Mouse (Mus musculus): ENCODE measurements around the gene Tff1. TPM values are rescaled to one million over a fixed set of nuclear protein-coding genes. Genes with fewer than 3 reads are reported as not detected.
A peak's percentile ranks its signal among the peaks of the same experiment; 100 is the strongest.

Tff1 gene
- polyA plus RNA-seq, 1 experiment, result 0.31 TPM

GRCm38 (mm10) chr17:31157921-31158320 is 7.2 kb downstream of the Tff1 start:
- no peak for TF ChIP-seq POLR2A (IDR thresholded peaks at IDR 0.05; ENCODE audit: low read depth, low read length)
- 88% methylated on average over 6 of the region's 6 CpGs for WGBS
- H3K4me3 ChIP-seq (ENCODE audit: insufficient read depth, low read depth, low read length), result no peak overlapping the region
- H3K36me3 ChIP-seq (ENCODE audit: control insufficient read depth, insufficient read depth, low read length), result no peaks in the 10 kb centered on the region; the same call in 1 of the 2 replicates
- no peak for DNase-seq
- no peaks in the 10 kb centered on the region for H3K27me3 ChIP-seq (replicated peaks; ENCODE audit: control insufficient read depth, insufficient read depth, low read length)
- peaks cover 16% of the 10 kb centered on the region; the same call in 1 of the 2 replicates for H3K4me1 ChIP-seq (ENCODE audit: control insufficient read depth, insufficient read depth, low read length)
- H3K27ac ChIP-seq (ENCODE audit: insufficient read depth, low read depth, low read length), result no peak overlapping the region

GRCm38 (mm10) chr17:31153785-31154184 is 11.3 kb downstream of the Tff1 start:
- no peaks in the 10 kb centered on the region for H3K27me3 ChIP-seq (replicated peaks; ENCODE audit: control insufficient read depth, insufficient read depth, low read length)
- no peaks in the 10 kb centered on the region; the same call in 1 of the 2 replicates for H3K36me3 ChIP-seq (ENCODE audit: control insufficient read depth, insufficient read depth, low read length)
- no peak for TF ChIP-seq POLR2A (IDR thresholded peaks at IDR 0.05; ENCODE audit: low read depth, low read length)
- no peak for TF ChIP-seq CTCF (conservative IDR thresholded peaks at IDR 0.05; ENCODE audit: insufficient read depth, insufficient read length, low read depth, low read length)
- peak overlapping the region; percentile 72; the same call in 1 of the 2 replicates for H3K4me3 ChIP-seq (ENCODE audit: insufficient read depth, low read depth, low read length)
- peaks cover 10% of the 10 kb centered on the region for H3K4me1 ChIP-seq (ENCODE audit: control insufficient read depth, insufficient read depth, low read length)
- no peak for DNase-seq
- H3K27ac ChIP-seq (ENCODE audit: insufficient read depth, low read depth, low read length), result no peak overlapping the region; the same call in 1 of the 2 replicates
- 38% methylated on average over 8 of the region's 8 CpGs for WGBS

- peak overlapping the region; percentile 92 for H3K27ac ChIP-seq (ENCODE audit: insufficient read depth, low read depth, low read length)
- 54% methylated on average over 9 of the region's 9 CpGs for WGBS
- H3K4me3 ChIP-seq (ENCODE audit: insufficient read depth, low read depth, low read length), result peak overlapping the region; percentile 72
Observed at GRCm38 (mm10) chr17:31152966-31153499, 12.0 kb downstream of the Tff1 start.

GRCm38 (mm10) chr17:31152512-31152911 is 12.6 kb downstream of the Tff1 start:
- WGBS, result 34% methylated on average over 5 of the region's 5 CpGs
- DNase-seq, result peak; percentile 93
- no peaks in the 10 kb centered on the region for H3K27me3 ChIP-seq (replicated peaks; ENCODE audit: control insufficient read depth, insufficient read depth, low read length)
- peak overlapping the region; percentile 72 for H3K4me3 ChIP-seq (ENCODE audit: insufficient read depth, low read depth, low read length)
- H3K4me1 ChIP-seq (ENCODE audit: control insufficient read depth, insufficient read depth, low read length), result peaks cover 10% of the 10 kb centered on the region
- H3K36me3 ChIP-seq (ENCODE audit: control insufficient read depth, insufficient read depth, low read length), result no peaks in the 10 kb centered on the region; the same call in 1 of the 2 replicates
- TF ChIP-seq CTCF (conservative IDR thresholded peaks at IDR 0.05; ENCODE audit: insufficient read depth, insufficient read length, low read depth, low read length) (no peak), POLR2A (IDR thresholded peaks at IDR 0.05; ENCODE audit: low read depth, low read length) (no peak)
- H3K27ac ChIP-seq (ENCODE audit: insufficient read depth, low read depth, low read length), result peak overlapping the region; percentile 92

More at GRCm38 (mm10) chr17:31152966-31153499, 12.0 kb downstream of the Tff1 start:
- Histone ChIP-seq H3K4me1 (ENCODE audit: control insufficient read depth, insufficient read depth, low read length) (peaks cover 10% of the 10 kb centered on the region), H3K27me3 (replicated peaks; ENCODE audit: control insufficient read depth, insufficient read depth, low read length) (no peaks in the 10 kb centered on the region), H3K36me3 (ENCODE audit: control insufficient read depth, insufficient read depth, low read length) (no peaks in the 10 kb centered on the region; the same call in 1 of the 2 replicates)
- no peak for DNase-seq
- TF ChIP-seq CTCF (conservative IDR thresholded peaks at IDR 0.05; ENCODE audit: insufficient read depth, insufficient read length, low read depth, low read length), result no peak
- no peak for TF ChIP-seq POLR2A (IDR thresholded peaks at IDR 0.05; ENCODE audit: low read depth, low read length)

- 68% methylated on average over 9 of the region's 9 CpGs for WGBS
- Histone ChIP-seq H3K4me3 (ENCODE audit: insufficient read depth, low read depth, low read length) (no peak overlapping the region), H3K36me3 (ENCODE audit: control insufficient read depth, insufficient read depth, low read length) (no peaks in the 10 kb centered on the region), H3K27ac (ENCODE audit: insufficient read depth, low read depth, low read length) (no peak overlapping the region), H3K4me1 (ENCODE audit: control insufficient read depth, insufficient read depth, low read length) (no peaks in the 10 kb centered on the region), H3K27me3 (replicated peaks; ENCODE audit: control insufficient read depth, insufficient read depth, low read length) (no peaks in the 10 kb centered on the region)
- no peak for DNase-seq
- TF ChIP-seq POLR2A (IDR thresholded peaks at IDR 0.05; ENCODE audit: low read depth, low read length) (no peak), CTCF (conservative IDR thresholded peaks at IDR 0.05; ENCODE audit: insufficient read depth, insufficient read length, low read depth, low read length) (no peak)
Observed at GRCm38 (mm10) chr17:31145998-31146397, 19.1 kb downstream of the Tff1 start.

GRCm38 (mm10) chr17:31144040-31145037 is 20.7 kb downstream of the Tff1 start, which contains the start of gene Tff2:
Tff2 (minus strand) TSS chr17:31144282.
- no peaks in the 10 kb centered on the region for H3K4me1 ChIP-seq (ENCODE audit: control insufficient read depth, insufficient read depth, low read length)
- no peak within 1 kb of the TSS for H3K4me3 ChIP-seq (ENCODE audit: insufficient read depth, low read depth, low read length)
- no peaks in the 10 kb centered on the region for H3K36me3 ChIP-seq (ENCODE audit: control insufficient read depth, insufficient read depth, low read length)
- 50% methylated on average over 15 of the region's 15 CpGs for WGBS
- no peak for DNase-seq
- no peaks in the 10 kb centered on the region for H3K27me3 ChIP-seq (replicated peaks; ENCODE audit: control insufficient read depth, insufficient read depth, low read length)
- TF ChIP-seq CTCF (conservative IDR thresholded peaks at IDR 0.05; ENCODE audit: insufficient read depth, insufficient read length, low read depth, low read length) (no peak), POLR2A (IDR thresholded peaks at IDR 0.05; ENCODE audit: low read depth, low read length) (no peak)
- no peak within 1 kb of the TSS for H3K27ac ChIP-seq (ENCODE audit: insufficient read depth, low read depth, low read length)

- Histone ChIP-seq H3K27me3 (replicated peaks; ENCODE audit: control insufficient read depth, insufficient read depth, low read length) (no peaks in the 10 kb centered on the region), H3K36me3 (ENCODE audit: control insufficient read depth, insufficient read depth, low read length) (no peaks in the 10 kb centered on the region), H3K4me1 (ENCODE audit: control insufficient read depth, insufficient read depth, low read length) (no peaks in the 10 kb centered on the region), H3K27ac (ENCODE audit: insufficient read depth, low read depth, low read length) (no peak overlapping the region), H3K4me3 (ENCODE audit: insufficient read depth, low read depth, low read length) (no peak overlapping the region)
- TF ChIP-seq CTCF (conservative IDR thresholded peaks at IDR 0.05; ENCODE audit: insufficient read depth, insufficient read length, low read depth, low read length), result no peak
- no peak for TF ChIP-seq POLR2A (IDR thresholded peaks at IDR 0.05; ENCODE audit: low read depth, low read length)
- no peak for DNase-seq
- 94% methylated on average over 7 of the region's 7 CpGs for WGBS
Observed at GRCm38 (mm10) chr17:31142116-31142515, 23.0 kb downstream of the Tff1 start.
